Mouse (Mus musculus): ENCODE results near the gene Dsn1.

Dsn1 gene

GRCm38 (mm10) chr2:156973316-156974100 is 33.4 kb downstream of the Dsn1 start:
- DNase-seq (ENCODE audit: extremely low spot score, low read depth, low spot score) = no peak

- DNase-seq (ENCODE audit: extremely low spot score, low read depth, low spot score) = no peak
Observed at GRCm38 (mm10) chr2:156970253-156970652, 36.7 kb downstream of the Dsn1 start.

- no peak for DNase-seq (ENCODE audit: extremely low spot score, low read depth, low spot score)
Observed at GRCm38 (mm10) chr2:156968501-156968900, 38.5 kb downstream of the Dsn1 start.

GRCm38 (mm10) chr2:156967388-156967787 is 39.6 kb downstream of the Dsn1 start:
- DNase-seq (ENCODE audit: extremely low spot score, low read depth, low spot score) = no peak

- DNase-seq (ENCODE audit: extremely low spot score, low read depth, low spot score) = no peak
Observed at GRCm38 (mm10) chr2:156963891-156964290, 43.1 kb downstream of the Dsn1 start.

- no peak for DNase-seq (ENCODE audit: extremely low spot score, low read depth, low spot score)
Observed at GRCm38 (mm10) chr2:156958496-156959252, 48.3 kb downstream of the Dsn1 start.

- DNase-seq (ENCODE audit: extremely low spot score, low read depth, low spot score) = no peak
Observed at GRCm38 (mm10) chr2:156957035-156957434, 49.9 kb downstream of the Dsn1 start.

- DNase-seq (ENCODE audit: extremely low spot score, low read depth, low spot score) = no peak
Observed at GRCm38 (mm10) chr2:156956306-156956705, 50.6 kb downstream of the Dsn1 start.

GRCm38 (mm10) chr2:156954463-156954862 is 52.5 kb downstream of the Dsn1 start:
- DNase-seq (ENCODE audit: extremely low spot score, low read depth, low spot score) = no peak

GRCm38 (mm10) chr2:156951301-156952094 is 55.5 kb downstream of the Dsn1 start:
- no peak for DNase-seq (ENCODE audit: extremely low spot score, low read depth, low spot score)

- DNase-seq (ENCODE audit: extremely low spot score, low read depth, low spot score) = no peak
Observed at GRCm38 (mm10) chr2:156950816-156951215, 56.1 kb downstream of the Dsn1 start.

Measured in hindlimb bud, embryonic 11.5 days (tissue).